Mouse (Mus musculus) limb, embryonic 15.5 days (tissue): ENCODE measurements around the gene Cstf3. TPM values are rescaled to one million over a fixed set of nuclear protein-coding genes. Genes with fewer than 3 reads are reported as not detected.
"Not testable (repeated sequence)": the region's sequence is repeated elsewhere in the genome, so short reads cannot be mapped to it uniquely, and the experiment has no call there.

Experiments
- ATAC-seq: fragments of 200-750 bp; cut with Nextera tagmentation; 2 replicates; pipeline ENCODE4 v1.8.0; 2017; ENCODE audit warnings: low read depth, moderate TSS enrichment; ENCODE audit not compliant: insufficient number of reproducible peaks, low FRiP score, low TSS enrichment
- H3K27ac ChIP-seq: fragments of 300-500 bp; sonication (generic); 2 replicates; pipeline ENCODE4 v1.5.1; 2015; ENCODE audit warnings: moderate library complexity, mild to moderate bottlenecking, inconsistent platforms
- H3K27me3 ChIP-seq: fragments of 300-500 bp; sonication (generic); 2 replicates; pipeline ENCODE4 v1.6.1; 2015; ENCODE audit warnings: inconsistent platforms
- H3K36me3 ChIP-seq: fragments of 300-500 bp; sonication (generic); 2 replicates; pipeline ENCODE4 v1.6.1; 2015; ENCODE audit warnings: inconsistent platforms
- H3K4me1 ChIP-seq: fragments of 300-500 bp; sonication (generic); 2 replicates; pipeline ENCODE4 v1.6.1; 2015; ENCODE audit warnings: inconsistent platforms
- H3K4me2 ChIP-seq: fragments of 300-500 bp; sonication (generic); 2 replicates; pipeline ENCODE4 v1.6.1; 2015; ENCODE audit warnings: mild to moderate bottlenecking, inconsistent platforms
- H3K4me3 ChIP-seq: fragments of 300-500 bp; sonication (generic); 2 replicates; pipeline ENCODE4 v1.5.1; 2015; ENCODE audit warnings: mild to moderate bottlenecking, inconsistent platforms
- H3K9ac ChIP-seq: fragments of 300-500 bp; sonication (generic); 2 replicates; pipeline ENCODE4 v1.6.1; 2015; ENCODE audit warnings: inconsistent platforms
- H3K9me3 ChIP-seq: fragments of 300-500 bp; sonication (generic); 2 replicates; pipeline ENCODE4 v1.6.1; 2016; ENCODE audit warnings: inconsistent platforms
- WGBS: fragments of 180-500 bp; shearing (Covaris S2); methylation state at CpG from one replicate; pipeline ENCODE4 v1.1.7; 2015; 5-methylcytosine and 5-hydroxymethylcytosine counted together
- polyA plus RNA-seq: library from polyadenylated mRNA; unstranded; fragments of >200 nt; fragmentation: Nextera tagmentation; extraction: Ambion mirVana; gene quantifications from 2 replicates; pipeline ENCODE4 v1.2.1, GENCODE M21; 2015

The Cstf3 gene
- polyA plus RNA-seq: 56.9 and 60.9 TPM in 2 replicates

GRCm38 (mm10) chr2:104590068-104590828, at the start of gene Cstf3:
Cstf3 (plus strand) TSS chr2:104590523.
- Histone ChIP-seq H3K9ac (peak within 1 kb of the TSS; percentile 60), H3K27ac (peak within 1 kb of the TSS; percentile 86), H3K4me2 (peak within 1 kb of the TSS; percentile 61), H3K9me3 (no peaks in the 10 kb centered on the region), H3K27me3 (no peaks in the 10 kb centered on the region), H3K4me3 (peak within 1 kb of the TSS; percentile 69), H3K4me1 (peaks cover 9% of the 10 kb centered on the region), H3K36me3 (no peaks in the 10 kb centered on the region)
- ATAC-seq: peak; percentile 99
- under 1% methylated on average over 59 of the region's 59 CpGs for WGBS

GRCm38 (mm10) chr2:104556711-104557110, 33.6 kb upstream of the Cstf3 start:
- not testable (repeated sequence) for H3K4me1 ChIP-seq, H3K9ac ChIP-seq, ATAC-seq, H3K4me2 ChIP-seq, H3K9me3 ChIP-seq, H3K27ac ChIP-seq, H3K36me3 ChIP-seq, H3K4me3 ChIP-seq, H3K27me3 ChIP-seq
- WGBS: 93% methylated on average over 22 of the region's 22 CpGs

- H3K4me2 ChIP-seq: no peak overlapping the region
- ATAC-seq: no peak
- no peak overlapping the region for H3K4me3 ChIP-seq
- H3K4me1 ChIP-seq: no peaks in the 10 kb centered on the region
- H3K9ac ChIP-seq: no peak overlapping the region
- H3K36me3 ChIP-seq: no peaks in the 10 kb centered on the region
- 88% methylated on average over 9 of the region's 9 CpGs for WGBS
- H3K9me3 ChIP-seq: no peaks in the 10 kb centered on the region
- no peak overlapping the region for H3K27ac ChIP-seq
- no peaks in the 10 kb centered on the region for H3K27me3 ChIP-seq
Observed at GRCm38 (mm10) chr2:104557722-104558121, 32.6 kb upstream of the Cstf3 start.

- Histone ChIP-seq H3K9me3 (no peaks in the 10 kb centered on the region), H3K27ac (no peak overlapping the region), H3K4me1 (no peaks in the 10 kb centered on the region), H3K36me3 (no peaks in the 10 kb centered on the region), H3K4me3 (no peak overlapping the region), H3K27me3 (no peaks in the 10 kb centered on the region), H3K4me2 (no peak overlapping the region), H3K9ac (no peak overlapping the region)
- ATAC-seq: no peak
- 67% methylated on average over 4 of the region's 4 CpGs for WGBS
Observed at GRCm38 (mm10) chr2:104558326-104558725, 32.0 kb upstream of the Cstf3 start.

GRCm38 (mm10) chr2:104558938-104559337, 31.4 kb upstream of the Cstf3 start:
- Histone ChIP-seq H3K9me3 (no peaks in the 10 kb centered on the region), H3K4me1 (no peaks in the 10 kb centered on the region), H3K27me3 (no peaks in the 10 kb centered on the region), H3K4me3 (no peak overlapping the region), H3K9ac (no peak overlapping the region), H3K27ac (no peak overlapping the region), H3K36me3 (no peaks in the 10 kb centered on the region), H3K4me2 (no peak overlapping the region)
- ATAC-seq: no peak
- WGBS: 62% methylated on average over 6 of the region's 6 CpGs

- no peak overlapping the region for H3K4me2 ChIP-seq
- ATAC-seq: no peak
- no peaks in the 10 kb centered on the region for H3K4me1 ChIP-seq
- no peak overlapping the region for H3K27ac ChIP-seq
- H3K9me3 ChIP-seq: no peaks in the 10 kb centered on the region
- no peaks in the 10 kb centered on the region for H3K36me3 ChIP-seq
- H3K9ac ChIP-seq: no peak overlapping the region
- H3K27me3 ChIP-seq: no peaks in the 10 kb centered on the region
- 78% methylated on average over 4 of the region's 4 CpGs for WGBS
- H3K4me3 ChIP-seq: no peak overlapping the region
Observed at GRCm38 (mm10) chr2:104559591-104560380, 30.5 kb upstream of the Cstf3 start.

GRCm38 (mm10) chr2:104561386-104561785, 28.9 kb upstream of the Cstf3 start:
- Histone ChIP-seq H3K9me3 (no peaks in the 10 kb centered on the region), H3K36me3 (no peaks in the 10 kb centered on the region), H3K4me3 (no peak overlapping the region), H3K27ac (no peak overlapping the region), H3K4me1 (no peaks in the 10 kb centered on the region), H3K27me3 (no peaks in the 10 kb centered on the region), H3K4me2 (no peak overlapping the region), H3K9ac (no peak overlapping the region)
- no peak for ATAC-seq
- WGBS: 93% methylated on average over 6 of the region's 6 CpGs

GRCm38 (mm10) chr2:104561986-104562532, 28.3 kb upstream of the Cstf3 start:
- H3K4me3 ChIP-seq: no peak overlapping the region
- H3K9me3 ChIP-seq: no peaks in the 10 kb centered on the region
- 84% methylated on average over 4 of the region's 4 CpGs for WGBS
- ATAC-seq: no peak
- no peaks in the 10 kb centered on the region for H3K36me3 ChIP-seq
- no peak overlapping the region for H3K4me2 ChIP-seq
- no peak overlapping the region for H3K9ac ChIP-seq
- H3K27me3 ChIP-seq: no peaks in the 10 kb centered on the region
- H3K27ac ChIP-seq: no peak overlapping the region
- no peaks in the 10 kb centered on the region for H3K4me1 ChIP-seq

GRCm38 (mm10) chr2:104572066-104572465, 18.3 kb upstream of the Cstf3 start:
- no peaks in the 10 kb centered on the region for H3K36me3 ChIP-seq
- no peak overlapping the region for H3K27ac ChIP-seq
- no peaks in the 10 kb centered on the region for H3K27me3 ChIP-seq
- no peaks in the 10 kb centered on the region for H3K9me3 ChIP-seq
- 68% methylated on average over 6 of the region's 6 CpGs for WGBS
- ATAC-seq: no peak
- H3K4me2 ChIP-seq: no peak overlapping the region
- H3K4me1 ChIP-seq: no peaks in the 10 kb centered on the region
- H3K9ac ChIP-seq: no peak overlapping the region
- H3K4me3 ChIP-seq: no peak overlapping the region

- no peaks in the 10 kb centered on the region for H3K27me3 ChIP-seq
- WGBS: 78% methylated on average over 5 of the region's 5 CpGs
- no peak overlapping the region for H3K9ac ChIP-seq
- no peaks in the 10 kb centered on the region for H3K4me1 ChIP-seq
- no peaks in the 10 kb centered on the region for H3K36me3 ChIP-seq
- ATAC-seq: no peak
- H3K4me2 ChIP-seq: no peak overlapping the region
- no peak overlapping the region for H3K4me3 ChIP-seq
- no peaks in the 10 kb centered on the region for H3K9me3 ChIP-seq
- no peak overlapping the region for H3K27ac ChIP-seq
Observed at GRCm38 (mm10) chr2:104576216-104576615, 14.1 kb upstream of the Cstf3 start.

GRCm38 (mm10) chr2:104578021-104578420, 12.3 kb upstream of the Cstf3 start:
- no peak for ATAC-seq
- H3K27ac ChIP-seq: no peak overlapping the region
- no peaks in the 10 kb centered on the region for H3K27me3 ChIP-seq
- no peaks in the 10 kb centered on the region for H3K36me3 ChIP-seq
- no peaks in the 10 kb centered on the region for H3K9me3 ChIP-seq
- no peak overlapping the region for H3K4me3 ChIP-seq
- H3K9ac ChIP-seq: no peak overlapping the region
- 59% methylated on average over 5 of the region's 5 CpGs for WGBS
- H3K4me1 ChIP-seq: no peaks in the 10 kb centered on the region
- H3K4me2 ChIP-seq: no peak overlapping the region
